Mouse (Mus musculus): Measurements from ENCODE around the gene A830018L16Rik. TPM values are rescaled to one million over a fixed set of nuclear protein-coding genes. Genes with fewer than 3 reads are reported as not detected.

Gene A830018L16Rik
- polyA plus RNA-seq, 1 experiment = not detected

DNA sequence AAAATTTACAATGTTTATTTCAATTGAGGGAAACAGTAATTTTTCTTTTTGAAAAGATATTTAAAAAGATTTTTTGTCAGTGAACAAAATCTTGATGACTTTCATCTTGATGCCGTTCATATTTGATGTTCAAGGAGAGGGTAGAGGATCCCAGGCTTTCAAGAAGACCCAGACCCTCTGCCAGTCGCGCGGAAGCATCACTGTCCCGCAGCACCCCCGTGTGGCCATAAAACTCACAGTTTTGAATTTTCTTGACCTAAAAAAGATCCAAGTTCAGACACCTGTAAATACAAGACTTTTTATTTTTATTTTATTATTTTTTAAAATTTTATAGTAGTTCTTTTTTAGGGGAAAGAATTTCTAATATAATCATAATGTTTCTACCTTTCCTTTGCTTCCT lies 151.4 kb downstream of the A830018L16Rik start:
- Histone ChIP-seq H3K4me3 (no peak overlapping the region), H3K4me2 (ENCODE audit: low read depth) (no peak overlapping the region), H3K27me3 (ENCODE audit: control insufficient read depth, insufficient read depth, insufficient read length) (no peaks in the 10 kb centered on the region), H3K36me3 (ENCODE audit: control insufficient read depth, insufficient read depth) (no peaks in the 10 kb centered on the region), H3K79me2 (ENCODE audit: control insufficient read depth, insufficient read depth) (no peaks in the 10 kb centered on the region), H3ac (ENCODE audit: control insufficient read depth, insufficient read length) (no peak overlapping the region)
- no peak for TF ChIP-seq POLR2A (IDR thresholded peaks at IDR 0.05; ENCODE audit: insufficient read length, low read depth)
- TF ChIP-seq USF1 (IDR thresholded peaks at IDR 0.05; ENCODE audit: low read depth) = no peak
- TF ChIP-seq MYOD1 (IDR thresholded peaks at IDR 0.05; ENCODE audit: control insufficient read depth in 1 of 3, insufficient read length in 2 of 3, low read depth in 2 of 3) = no peak
- no peak for TF ChIP-seq TCF12 (IDR thresholded peaks at IDR 0.05; ENCODE audit: insufficient read depth, poor library complexity, severe bottlenecking)
- no peak for TF ChIP-seq POLR2AphosphoS2 (IDR thresholded peaks at IDR 0.05; ENCODE audit: insufficient read length, low read depth)
- TF ChIP-seq E2F4 (IDR thresholded peaks at IDR 0.05; ENCODE audit: insufficient read depth) = no peak
- TF ChIP-seq SRF (IDR thresholded peaks at IDR 0.05; ENCODE audit: control insufficient read depth, insufficient read length, low read depth) = no peak
- no peak for TF ChIP-seq MAX (IDR thresholded peaks at IDR 0.05; ENCODE audit: low read depth)
- TF ChIP-seq REST (IDR thresholded peaks at IDR 0.05; ENCODE audit: insufficient read depth, insufficient read length) = no peak
- TF ChIP-seq CEBPB (IDR thresholded peaks at IDR 0.05; ENCODE audit: insufficient read depth, poor library complexity, severe bottlenecking) = no peak
- TF ChIP-seq MYOG (IDR thresholded peaks at IDR 0.05; ENCODE audit: control insufficient read depth in 1 of 3, insufficient read depth in 1 of 3, insufficient read length in 2 of 3, low read depth in 2 of 3) = no peak
- no peak for TF ChIP-seq TCF3 (IDR thresholded peaks at IDR 0.05; ENCODE audit: insufficient read length, low read depth)

DNA sequence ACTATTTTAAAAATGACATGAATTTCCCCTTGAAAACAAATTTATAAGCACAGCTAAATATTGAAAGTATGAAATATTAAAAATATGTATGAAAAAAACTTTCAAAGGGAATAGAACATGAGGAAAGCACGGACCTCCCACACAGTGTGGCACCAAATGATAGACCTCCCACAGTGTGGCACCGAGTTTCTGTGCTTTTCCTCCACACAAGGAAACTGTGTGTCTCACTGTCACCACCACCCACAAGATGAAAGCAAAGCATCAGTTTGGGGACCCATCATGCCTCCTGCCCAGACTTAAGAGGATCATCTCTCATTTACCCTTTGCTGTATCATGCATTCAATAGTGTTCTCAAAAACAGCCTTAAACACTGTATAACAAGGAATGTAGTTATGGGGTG lies 152.8 kb downstream of the A830018L16Rik start:
- Histone ChIP-seq H3K4me3 (no peak overlapping the region), H3K27me3 (ENCODE audit: control insufficient read depth, insufficient read depth, insufficient read length) (no peaks in the 10 kb centered on the region), H3ac (ENCODE audit: control insufficient read depth, insufficient read length) (no peak overlapping the region), H3K79me2 (ENCODE audit: control insufficient read depth, insufficient read depth) (no peaks in the 10 kb centered on the region), H3K4me2 (ENCODE audit: low read depth) (no peak overlapping the region), H3K36me3 (ENCODE audit: control insufficient read depth, insufficient read depth) (no peaks in the 10 kb centered on the region)
- TF ChIP-seq MYOG (IDR thresholded peaks at IDR 0.05; ENCODE audit: control insufficient read depth in 1 of 3, insufficient read depth in 1 of 3, insufficient read length in 2 of 3, low read depth in 2 of 3) (no peak), MAX (IDR thresholded peaks at IDR 0.05; ENCODE audit: low read depth) (no peak), TCF3 (IDR thresholded peaks at IDR 0.05; ENCODE audit: insufficient read length, low read depth) (no peak), USF1 (IDR thresholded peaks at IDR 0.05; ENCODE audit: low read depth) (no peak), REST (IDR thresholded peaks at IDR 0.05; ENCODE audit: insufficient read depth, insufficient read length) (no peak), SRF (IDR thresholded peaks at IDR 0.05; ENCODE audit: control insufficient read depth, insufficient read length, low read depth) (no peak), CEBPB (IDR thresholded peaks at IDR 0.05; ENCODE audit: insufficient read depth, poor library complexity, severe bottlenecking) (no peak), MYOD1 (IDR thresholded peaks at IDR 0.05; ENCODE audit: control insufficient read depth in 1 of 3, insufficient read length in 2 of 3, low read depth in 2 of 3) (no peak), TCF12 (IDR thresholded peaks at IDR 0.05; ENCODE audit: insufficient read depth, poor library complexity, severe bottlenecking) (no peak), POLR2A (IDR thresholded peaks at IDR 0.05; ENCODE audit: insufficient read length, low read depth) (no peak), POLR2AphosphoS2 (IDR thresholded peaks at IDR 0.05; ENCODE audit: insufficient read length, low read depth) (no peak), E2F4 (IDR thresholded peaks at IDR 0.05; ENCODE audit: insufficient read depth) (no peak)

DNA sequence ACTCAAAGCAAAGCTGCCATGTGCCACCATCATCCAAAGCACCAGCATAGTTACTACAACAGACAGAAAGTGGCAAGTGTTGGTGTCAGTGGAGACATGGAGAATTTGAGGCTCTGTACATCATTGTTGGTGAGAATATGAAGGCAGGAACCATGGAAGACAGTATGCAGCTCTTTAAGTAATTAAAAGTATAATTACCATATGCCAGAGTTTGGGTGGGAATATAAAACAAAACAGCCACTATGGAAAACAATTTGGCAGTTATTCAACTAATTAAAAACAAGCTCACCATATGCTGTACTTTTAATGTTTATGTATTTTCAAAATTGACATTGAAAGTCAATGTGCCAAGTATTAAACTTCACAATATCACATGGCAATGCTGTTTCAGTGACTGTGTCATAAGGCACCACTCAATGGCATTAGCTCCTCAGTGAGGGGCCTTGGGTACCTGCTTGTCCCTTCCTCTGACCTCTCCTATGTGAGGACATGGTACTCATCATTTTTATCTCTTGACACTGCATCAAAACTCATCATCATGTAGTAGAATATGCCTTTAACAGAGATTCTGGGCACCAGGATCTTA lies 153.5 kb downstream of the A830018L16Rik start:
- TF ChIP-seq TCF12 (IDR thresholded peaks at IDR 0.05; ENCODE audit: insufficient read depth, poor library complexity, severe bottlenecking) = no peak
- TF ChIP-seq POLR2A (IDR thresholded peaks at IDR 0.05; ENCODE audit: insufficient read length, low read depth) = no peak
- TF ChIP-seq TCF3 (IDR thresholded peaks at IDR 0.05; ENCODE audit: insufficient read length, low read depth) = no peak
- TF ChIP-seq USF1 (IDR thresholded peaks at IDR 0.05; ENCODE audit: low read depth) = no peak
- TF ChIP-seq MYOG (IDR thresholded peaks at IDR 0.05; ENCODE audit: control insufficient read depth in 1 of 3, insufficient read depth in 1 of 3, insufficient read length in 2 of 3, low read depth in 2 of 3) = no peak
- no peak for TF ChIP-seq E2F4 (IDR thresholded peaks at IDR 0.05; ENCODE audit: insufficient read depth)
- TF ChIP-seq MAX (IDR thresholded peaks at IDR 0.05; ENCODE audit: low read depth) = no peak

DNA sequence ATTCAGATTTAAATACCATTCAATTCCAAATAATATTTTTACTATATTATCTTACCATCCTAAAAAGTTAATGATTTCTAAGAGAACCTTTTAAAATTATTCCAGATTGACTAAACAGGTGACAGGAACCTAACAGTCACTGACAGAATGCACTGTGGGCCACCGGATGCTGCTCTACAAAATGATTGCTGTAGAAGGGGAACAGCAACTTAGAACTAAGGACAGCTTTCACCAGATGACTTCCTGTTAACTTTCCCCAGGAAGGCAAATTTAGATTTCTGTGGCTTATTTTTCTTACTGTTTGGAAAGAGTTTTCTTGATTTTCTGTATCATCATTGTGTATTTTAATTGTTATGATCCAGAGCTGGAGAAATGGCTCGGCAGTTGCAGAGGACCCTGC lies 156.4 kb downstream of the A830018L16Rik start:
- no peaks in the 10 kb centered on the region for H3K36me3 ChIP-seq (ENCODE audit: control insufficient read depth, insufficient read depth)
- H3K79me2 ChIP-seq (ENCODE audit: control insufficient read depth, insufficient read depth) = no peaks in the 10 kb centered on the region
- no peaks in the 10 kb centered on the region for H3K27me3 ChIP-seq (ENCODE audit: control insufficient read depth, insufficient read depth, insufficient read length)
- no peak overlapping the region for H3K4me2 ChIP-seq (ENCODE audit: low read depth)
- no peak overlapping the region for H3ac ChIP-seq (ENCODE audit: control insufficient read depth, insufficient read length)
- H3K4me3 ChIP-seq = no peak overlapping the region
- TF ChIP-seq SRF (IDR thresholded peaks at IDR 0.05; ENCODE audit: control insufficient read depth, insufficient read length, low read depth) (no peak), E2F4 (IDR thresholded peaks at IDR 0.05; ENCODE audit: insufficient read depth) (no peak), POLR2A (IDR thresholded peaks at IDR 0.05; ENCODE audit: insufficient read length, low read depth) (no peak), CEBPB (IDR thresholded peaks at IDR 0.05; ENCODE audit: insufficient read depth, poor library complexity, severe bottlenecking) (no peak), MYOG (IDR thresholded peaks at IDR 0.05; ENCODE audit: control insufficient read depth in 1 of 3, insufficient read depth in 1 of 3, insufficient read length in 2 of 3, low read depth in 2 of 3) (no peak)

More for the DNA sequence above, 153.5 kb downstream of the A830018L16Rik start:
- Histone ChIP-seq H3K4me2 (ENCODE audit: low read depth) (no peak overlapping the region), H3ac (ENCODE audit: control insufficient read depth, insufficient read length) (no peak overlapping the region), H3K4me3 (no peak overlapping the region), H3K27me3 (ENCODE audit: control insufficient read depth, insufficient read depth, insufficient read length) (no peaks in the 10 kb centered on the region), H3K79me2 (ENCODE audit: control insufficient read depth, insufficient read depth) (no peaks in the 10 kb centered on the region), H3K36me3 (ENCODE audit: control insufficient read depth, insufficient read depth) (no peaks in the 10 kb centered on the region)

DNA sequence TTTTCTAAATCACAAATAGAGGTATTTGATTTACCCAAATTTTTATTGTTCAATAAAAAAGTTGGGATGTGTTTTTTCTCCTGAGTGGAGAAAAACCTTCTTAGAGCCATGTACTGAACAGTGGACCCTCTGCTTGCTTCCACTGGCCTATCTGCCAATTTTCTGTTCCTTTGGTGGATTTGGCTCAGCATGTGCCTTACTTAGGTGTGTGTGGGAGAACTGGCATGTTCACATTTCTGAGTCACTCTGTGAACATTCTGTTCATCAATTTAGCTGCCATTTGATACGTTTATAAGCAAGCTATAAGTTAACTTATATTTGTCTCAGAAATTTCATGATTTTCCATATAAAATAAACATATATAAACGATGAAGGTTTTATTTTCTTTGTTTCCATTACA lies 159.6 kb downstream of the A830018L16Rik start:
- H3K36me3 ChIP-seq (ENCODE audit: control insufficient read depth, insufficient read depth) = no peaks in the 10 kb centered on the region
- no peak overlapping the region for H3ac ChIP-seq (ENCODE audit: control insufficient read depth, insufficient read length)
- no peaks in the 10 kb centered on the region for H3K79me2 ChIP-seq (ENCODE audit: control insufficient read depth, insufficient read depth)
- no peak overlapping the region for H3K4me2 ChIP-seq (ENCODE audit: low read depth)
- H3K27me3 ChIP-seq (ENCODE audit: control insufficient read depth, insufficient read depth, insufficient read length) = no peaks in the 10 kb centered on the region
- TF ChIP-seq TCF12 (IDR thresholded peaks at IDR 0.05; ENCODE audit: insufficient read depth, poor library complexity, severe bottlenecking) (no peak), TCF3 (IDR thresholded peaks at IDR 0.05; ENCODE audit: insufficient read length, low read depth) (no peak), POLR2AphosphoS2 (IDR thresholded peaks at IDR 0.05; ENCODE audit: insufficient read length, low read depth) (no peak), MYOD1 (IDR thresholded peaks at IDR 0.05; ENCODE audit: control insufficient read depth in 1 of 3, insufficient read length in 2 of 3, low read depth in 2 of 3) (no peak), E2F4 (IDR thresholded peaks at IDR 0.05; ENCODE audit: insufficient read depth) (no peak), POLR2A (IDR thresholded peaks at IDR 0.05; ENCODE audit: insufficient read length, low read depth) (no peak), SRF (IDR thresholded peaks at IDR 0.05; ENCODE audit: control insufficient read depth, insufficient read length, low read depth) (no peak), REST (IDR thresholded peaks at IDR 0.05; ENCODE audit: insufficient read depth, insufficient read length) (no peak), USF1 (IDR thresholded peaks at IDR 0.05; ENCODE audit: low read depth) (no peak), CEBPB (IDR thresholded peaks at IDR 0.05; ENCODE audit: insufficient read depth, poor library complexity, severe bottlenecking) (no peak), MAX (IDR thresholded peaks at IDR 0.05; ENCODE audit: low read depth) (no peak), MYOG (IDR thresholded peaks at IDR 0.05; ENCODE audit: control insufficient read depth in 1 of 3, insufficient read depth in 1 of 3, insufficient read length in 2 of 3, low read depth in 2 of 3) (no peak)
- H3K4me3 ChIP-seq = no peak overlapping the region

All from myocyte (in vitro differentiated cells).